Mouse (Mus musculus): ENCODE data around the gene Rps19bp1.

DNA sequence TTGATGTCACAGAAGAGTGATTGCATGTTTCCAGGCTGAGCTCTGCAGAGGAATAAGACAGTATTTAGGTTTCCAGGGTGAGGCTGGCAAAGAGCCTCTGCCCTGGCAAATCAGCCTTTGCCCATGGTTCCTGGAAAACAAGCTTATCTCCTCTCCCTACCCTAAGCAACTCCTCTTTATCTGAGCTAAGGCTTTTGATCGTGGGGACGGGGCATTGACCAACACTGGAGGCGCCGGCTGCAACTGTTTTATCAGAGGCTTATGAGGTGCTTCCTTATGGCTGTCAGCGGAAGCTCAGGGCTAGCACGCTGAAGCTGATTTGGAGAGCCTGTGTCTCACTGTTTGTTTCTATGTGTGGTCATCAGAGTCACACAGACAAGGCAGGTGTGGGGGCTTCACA, 13.5 kb downstream of the Rps19bp1 start:
- TF ChIP-seq CTCF (IDR thresholded peaks at IDR 0.05; ENCODE audit: extremely low read depth, insufficient read depth, low read length) = no peak
- TF ChIP-seq POLR2A (IDR thresholded peaks at IDR 0.05; ENCODE audit: extremely low read depth, insufficient read depth, low read length) = no peak

All from cortical plate, adult 2 months (tissue).